Mouse (Mus musculus) erythroblast, embryonic 14.5 days (primary cell): ENCODE measurements around the gene Etfa. TPM values are rescaled to one million over a fixed set of nuclear protein-coding genes. Genes with fewer than 3 reads are reported as not detected.

Experiments
- H3K27me3 ChIP-seq: 2 replicates; pipeline ENCODE4 v1.6.1; 2012; ENCODE audit warnings: inconsistent platforms; ENCODE audit not compliant: control insufficient read depth
- H3K36me3 ChIP-seq: 2 replicates; pipeline ENCODE4 v1.6.1; 2012; ENCODE audit warnings: mild to moderate bottlenecking, inconsistent platforms; ENCODE audit not compliant: control insufficient read depth
- H3K4me1 ChIP-seq: 2 replicates; pipeline ENCODE4 v1.6.1; 2012; ENCODE audit warnings: inconsistent platforms; ENCODE audit not compliant: control insufficient read depth
- H3K4me3 ChIP-seq: replicated peaks from 2 replicates; pipeline ENCODE3; 2012; ENCODE audit warnings: moderate library complexity, mild to moderate bottlenecking, inconsistent platforms
- H3K9me3 ChIP-seq: 2 replicates; pipeline ENCODE4 v1.6.1; 2012; ENCODE audit warnings: low read length, inconsistent platforms, mixed read lengths; ENCODE audit not compliant: control insufficient read depth
- GATA1 ChIP-seq: IDR thresholded peaks from 2 replicates; pipeline ENCODE4 v1.6.1; 2012; ENCODE audit warnings: low read length, inconsistent platforms, mixed read lengths
- TAL1 ChIP-seq: IDR thresholded peaks from 3 replicates; pipeline ENCODE4 v1.6.1; 2012; ENCODE audit warnings: low read length, inconsistent platforms, mixed read lengths
- polyA plus RNA-seq: library from polyadenylated mRNA; stranded (reverse); fragments of >175 nt; gene quantifications from 2 replicates; pipeline ENCODE4 v1.2.3, GENCODE M21; 2012

Gene Etfa
- polyA plus RNA-seq, 1 experiment = 5.3 TPM

DNA sequence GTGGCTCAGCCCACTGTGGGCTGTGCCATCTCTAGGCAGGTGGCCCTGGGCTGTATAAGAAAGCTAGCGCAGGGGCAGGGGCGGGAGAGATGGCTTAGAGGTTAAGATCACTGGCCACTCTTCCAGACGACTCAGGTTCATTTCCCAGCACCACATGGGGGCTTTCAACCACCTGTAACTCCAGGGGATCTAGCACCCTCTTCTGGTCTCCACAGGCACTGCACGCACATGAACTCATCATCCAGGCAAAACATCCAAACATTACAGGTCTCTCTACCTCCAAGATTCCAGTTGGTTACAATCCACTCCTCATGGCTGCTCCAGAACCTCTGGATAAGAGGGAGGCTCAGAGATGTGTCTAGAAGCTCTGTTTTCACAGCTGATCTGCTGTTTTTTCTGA, 13.7 kb upstream of the Etfa start:
- no peaks in the 10 kb centered on the region for H3K9me3 ChIP-seq
- TF ChIP-seq GATA1 (no peak), TAL1 (no peak)

DNA sequence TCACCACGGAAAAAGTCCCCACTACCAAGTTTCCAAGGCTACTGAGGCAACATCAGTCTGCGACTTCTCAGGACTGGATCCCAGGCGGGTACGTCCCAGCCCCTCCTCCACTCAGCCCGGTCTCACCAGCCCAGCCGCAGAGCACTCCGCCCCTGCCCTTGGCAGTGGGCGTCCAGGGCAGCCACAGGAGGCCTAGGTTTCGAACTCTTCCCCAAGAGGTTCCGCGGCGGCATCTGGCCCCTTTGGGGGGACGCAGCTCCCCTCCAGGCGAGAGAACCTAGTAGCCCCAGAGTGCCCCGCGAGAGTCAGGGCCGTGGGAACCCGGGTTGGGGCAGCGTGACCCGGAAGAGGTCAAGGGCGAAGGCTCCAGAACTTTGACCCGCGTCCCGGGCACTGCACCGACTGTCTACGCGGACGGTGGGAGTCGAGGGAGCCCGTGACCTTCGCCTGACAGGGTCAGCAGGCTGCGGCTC, 486 bp downstream of the Etfa start:
- Histone ChIP-seq H3K9me3 (no peaks in the 10 kb centered on the region), H3K27me3 (peaks cover 14% of the 10 kb centered on the region), H3K36me3 (peaks cover 11% of the 10 kb centered on the region), H3K4me3 (peak overlapping the region; percentile 93), H3K4me1 (peaks cover 36% of the 10 kb centered on the region)
- TF ChIP-seq TAL1 (no peak), GATA1 (no peak)

More for the DNA sequence above, 13.7 kb upstream of the Etfa start:
- no peak overlapping the region for H3K4me3 ChIP-seq
- H3K4me1 ChIP-seq = no peaks in the 10 kb centered on the region
- peaks cover 2% of the 10 kb centered on the region; the same call in 1 of the 2 replicates for H3K27me3 ChIP-seq
- H3K36me3 ChIP-seq = no peaks in the 10 kb centered on the region

DNA sequence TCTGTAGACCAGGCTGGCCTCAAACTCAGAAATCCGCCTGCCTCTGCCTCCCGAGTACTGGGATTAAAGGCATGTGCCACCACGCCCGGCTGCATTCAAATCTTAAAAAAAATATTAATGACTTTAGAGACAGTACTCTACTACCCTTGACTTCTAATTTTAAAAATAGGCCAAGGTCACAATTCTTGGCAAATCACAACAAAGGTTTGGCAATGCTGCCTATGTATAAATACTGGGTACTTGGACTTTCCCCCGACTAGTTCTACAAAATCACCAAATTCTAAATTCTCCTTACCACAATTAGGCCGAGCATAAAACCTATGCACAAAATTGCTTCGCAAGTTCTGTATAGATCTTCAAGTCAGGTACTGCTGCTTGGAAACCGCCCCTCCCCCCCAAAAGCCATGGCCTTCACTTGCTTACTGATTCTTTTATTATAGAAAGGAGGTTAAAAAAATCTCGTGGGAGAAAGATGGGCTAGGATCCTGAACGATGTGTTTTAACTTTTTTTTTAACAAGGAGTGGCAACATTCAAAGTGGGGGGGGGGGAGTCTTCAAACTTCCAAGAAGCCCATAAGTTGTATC, 1.3 kb downstream of the Etfa start:
- TF ChIP-seq TAL1 (no peak), GATA1 (no peak)
- peaks cover 36% of the 10 kb centered on the region for H3K4me1 ChIP-seq
- peak overlapping the region; percentile 93 for H3K4me3 ChIP-seq
- H3K9me3 ChIP-seq = no peaks in the 10 kb centered on the region
- peaks cover 14% of the 10 kb centered on the region for H3K27me3 ChIP-seq
- H3K36me3 ChIP-seq = peaks cover 12% of the 10 kb centered on the region

DNA sequence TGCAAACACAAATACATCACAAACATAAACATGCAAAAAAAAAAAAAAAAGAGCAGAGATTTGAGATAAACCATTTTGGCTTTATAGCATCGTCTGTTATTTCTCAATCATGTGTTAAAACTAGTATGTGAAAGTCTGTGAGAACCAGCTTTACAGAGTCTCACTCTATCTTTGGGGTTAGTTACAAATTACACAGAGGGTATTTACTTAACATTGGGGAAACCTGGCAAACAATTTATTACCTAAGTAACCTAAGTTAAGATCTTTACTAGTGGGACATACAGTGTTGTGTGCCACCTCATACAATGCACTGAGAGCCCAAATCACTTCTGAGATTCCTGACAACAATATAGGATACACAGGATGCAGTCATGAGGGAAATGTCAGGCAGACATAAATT, 2.3 kb downstream of the Etfa start:
- peaks cover 18% of the 10 kb centered on the region for H3K36me3 ChIP-seq
- no peak for TF ChIP-seq GATA1
- TF ChIP-seq TAL1 = no peak
- peaks cover 36% of the 10 kb centered on the region for H3K4me1 ChIP-seq
- no peaks in the 10 kb centered on the region for H3K9me3 ChIP-seq
- H3K27me3 ChIP-seq = peaks cover 7% of the 10 kb centered on the region
- H3K4me3 ChIP-seq = no peak overlapping the region

DNA sequence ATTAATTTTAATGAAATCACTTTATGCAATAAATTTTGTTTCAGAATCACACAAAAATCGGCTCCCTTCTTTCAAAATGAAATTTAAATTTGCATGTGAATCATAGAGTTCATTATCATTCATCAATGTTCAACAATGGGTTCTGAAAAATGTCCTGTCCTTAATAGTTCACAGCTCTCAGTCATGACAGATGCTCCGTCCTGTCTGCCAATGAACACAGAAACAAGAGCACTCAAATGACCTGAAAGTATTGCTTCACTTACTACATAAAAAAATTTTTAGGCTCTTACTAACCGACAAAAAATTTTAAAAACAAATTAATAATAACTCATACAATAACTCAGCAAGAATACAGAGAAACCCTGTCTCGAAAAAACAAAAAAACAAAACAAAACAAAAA, 3.3 kb downstream of the Etfa start:
- peaks cover 2% of the 10 kb centered on the region for H3K27me3 ChIP-seq
- H3K4me1 ChIP-seq = peaks cover 36% of the 10 kb centered on the region
- H3K36me3 ChIP-seq = peaks cover 20% of the 10 kb centered on the region
- no peak for TF ChIP-seq TAL1
- no peak for TF ChIP-seq GATA1
- no peak overlapping the region for H3K4me3 ChIP-seq
- no peaks in the 10 kb centered on the region for H3K9me3 ChIP-seq

DNA sequence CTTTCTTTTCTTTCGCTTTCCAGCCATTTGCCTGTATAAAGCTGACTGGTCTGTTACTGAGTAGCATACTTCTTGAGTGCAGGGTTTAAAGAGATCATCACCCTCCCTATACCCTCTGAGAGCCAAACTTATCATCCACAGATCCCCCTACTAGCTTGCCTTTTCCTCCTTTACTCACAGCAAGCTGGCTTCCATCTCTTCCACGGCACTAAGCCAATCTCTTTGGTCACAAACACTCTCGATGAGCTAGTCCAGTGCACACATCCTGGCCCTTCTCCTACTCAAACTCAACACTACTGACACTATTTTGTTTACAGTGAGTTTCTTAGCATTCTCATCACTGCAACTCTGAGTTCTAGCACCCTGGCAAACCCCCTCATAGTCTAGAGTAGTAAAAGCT, 4.1 kb downstream of the Etfa start:
- Histone ChIP-seq H3K4me3 (no peak overlapping the region), H3K27me3 (no peaks in the 10 kb centered on the region), H3K36me3 (peaks cover 22% of the 10 kb centered on the region), H3K9me3 (no peaks in the 10 kb centered on the region), H3K4me1 (peaks cover 36% of the 10 kb centered on the region)
- TF ChIP-seq TAL1 = no peak
- TF ChIP-seq GATA1 = no peak

DNA sequence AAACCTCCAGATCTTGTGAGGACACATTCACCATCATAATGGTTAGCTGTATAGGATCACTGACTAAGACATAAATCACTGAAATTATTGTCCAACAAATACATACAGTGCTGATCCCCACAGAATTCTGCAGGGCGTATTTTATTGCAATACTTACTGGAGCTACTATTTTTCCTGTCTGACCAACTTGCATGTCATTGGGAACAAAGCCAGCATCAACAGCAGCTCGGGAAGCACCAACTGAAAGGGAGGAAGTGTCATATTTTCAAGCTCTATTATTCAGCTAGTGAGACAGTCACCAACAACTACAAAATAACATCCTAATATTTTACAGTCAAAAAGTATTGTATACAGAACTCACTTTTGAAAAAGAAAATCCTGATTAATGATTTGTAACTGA, 29.9 kb downstream of the Etfa start:
- Histone ChIP-seq H3K27me3 (no peaks in the 10 kb centered on the region), H3K4me3 (no peak overlapping the region), H3K36me3 (peaks cover 56% of the 10 kb centered on the region), H3K4me1 (no peaks in the 10 kb centered on the region), H3K9me3 (no peaks in the 10 kb centered on the region)
- TF ChIP-seq GATA1 (no peak), TAL1 (no peak)

DNA sequence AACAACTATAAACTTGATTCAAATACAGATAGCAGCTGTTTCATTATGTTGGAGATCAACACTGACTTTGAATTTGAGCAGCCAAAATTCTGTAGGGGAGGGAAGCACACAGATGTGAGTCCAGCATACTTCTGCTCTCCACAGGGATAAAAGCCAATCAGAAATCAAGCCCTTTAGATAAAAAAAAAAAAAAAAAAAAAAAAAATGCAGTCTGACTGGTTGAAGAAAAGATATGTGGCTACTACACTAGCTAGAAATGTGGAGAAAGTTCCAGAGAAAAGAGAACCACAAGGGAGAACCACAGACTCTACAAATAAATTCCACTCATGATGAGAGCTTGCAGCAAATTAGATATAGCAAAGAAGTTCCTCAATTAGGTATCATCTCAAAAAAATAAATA, 33.3 kb downstream of the Etfa start:
- TF ChIP-seq TAL1 (no peak), GATA1 (no peak)
- no peaks in the 10 kb centered on the region for H3K27me3 ChIP-seq
- peaks cover 41% of the 10 kb centered on the region for H3K36me3 ChIP-seq
- H3K9me3 ChIP-seq = no peaks in the 10 kb centered on the region
- H3K4me1 ChIP-seq = no peaks in the 10 kb centered on the region
- no peak overlapping the region for H3K4me3 ChIP-seq

DNA sequence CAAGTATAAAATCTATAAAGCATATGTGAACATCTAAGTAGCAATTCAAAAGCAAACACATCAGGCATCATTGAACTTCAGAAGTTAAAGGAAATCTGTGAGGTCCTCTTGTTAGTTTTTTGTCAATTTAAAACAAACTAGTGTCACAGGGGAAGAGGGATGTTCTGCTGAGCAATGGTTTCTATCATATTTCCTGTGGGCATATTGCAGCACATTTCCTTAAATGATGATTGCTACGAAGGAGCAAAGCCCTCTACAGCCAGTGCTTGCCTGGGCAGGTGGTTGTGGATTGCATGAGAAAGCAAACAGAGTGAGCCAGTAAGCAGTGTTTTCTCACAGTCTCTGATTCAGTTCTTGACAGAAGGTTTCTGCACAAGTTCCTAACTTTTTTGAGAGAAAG, 36.0 kb downstream of the Etfa start:
- Histone ChIP-seq H3K36me3 (peaks cover 22% of the 10 kb centered on the region), H3K9me3 (no peaks in the 10 kb centered on the region), H3K4me3 (no peak overlapping the region), H3K27me3 (no peaks in the 10 kb centered on the region), H3K4me1 (no peaks in the 10 kb centered on the region)
- TF ChIP-seq TAL1 = no peak
- no peak for TF ChIP-seq GATA1

DNA sequence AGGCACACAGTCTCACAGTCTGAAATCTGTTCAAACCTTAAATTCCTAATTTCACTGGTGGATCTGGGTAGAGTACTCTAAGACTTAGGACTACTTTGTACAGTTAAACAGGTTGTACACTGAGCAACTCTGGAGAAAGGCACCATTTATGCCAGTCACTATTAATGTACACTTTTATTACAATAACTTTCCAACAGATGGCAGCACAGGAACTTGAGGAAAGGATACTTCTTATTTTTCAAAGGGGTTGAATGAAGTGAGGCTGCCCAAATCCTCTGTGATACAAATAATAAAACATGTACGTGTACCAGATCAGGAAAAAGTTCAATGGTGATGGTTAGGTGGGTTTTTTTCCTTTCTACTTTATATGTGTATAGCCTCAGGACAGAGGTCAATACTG, 43.6 kb downstream of the Etfa start:
- H3K27me3 ChIP-seq = no peaks in the 10 kb centered on the region
- H3K9me3 ChIP-seq = no peaks in the 10 kb centered on the region
- H3K4me3 ChIP-seq = no peak overlapping the region
- TF ChIP-seq TAL1 = no peak
- TF ChIP-seq GATA1 = no peak
- H3K36me3 ChIP-seq = peaks cover 20% of the 10 kb centered on the region
- H3K4me1 ChIP-seq = peaks cover 4% of the 10 kb centered on the region
